Mouse (Mus musculus): ENCODE data around the gene Gm3880.
"Not testable (repeated sequence)": the region's sequence is repeated elsewhere in the genome, so short reads cannot be mapped to it uniquely, and the experiment has no call there.

DNA sequence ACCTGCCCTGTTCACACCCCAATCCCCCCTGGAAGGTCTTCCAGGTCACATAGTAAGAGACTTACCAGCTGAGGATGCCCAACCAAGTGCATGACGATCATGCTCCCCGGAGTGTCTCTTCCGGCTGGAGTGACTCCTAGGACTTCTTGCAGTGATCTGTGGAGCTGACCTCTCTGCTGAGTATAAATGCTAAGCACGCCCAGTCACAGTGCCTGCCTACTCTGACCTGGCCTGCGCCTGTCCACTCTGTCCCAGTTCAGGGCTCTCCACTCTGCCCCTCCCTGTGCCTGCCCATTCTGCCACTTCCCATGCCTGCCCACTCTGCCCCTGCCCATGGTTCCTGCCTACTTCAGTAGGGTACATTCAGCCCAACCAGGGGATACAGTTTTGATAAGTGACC, at the start of gene Gm3880:
- not testable (repeated sequence) for TF ChIP-seq GATA1 (IDR thresholded peaks at IDR 0.05; ENCODE audit: borderline replicate concordance, low read length); FLI1 (IDR thresholded peaks at IDR 0.05; ENCODE audit: low read length)

All from megakaryocyte, embryonic 14.5 days (primary cell).